ENCODE assay signal across 17 mouse cellular contexts in the genomic region with DNA sequence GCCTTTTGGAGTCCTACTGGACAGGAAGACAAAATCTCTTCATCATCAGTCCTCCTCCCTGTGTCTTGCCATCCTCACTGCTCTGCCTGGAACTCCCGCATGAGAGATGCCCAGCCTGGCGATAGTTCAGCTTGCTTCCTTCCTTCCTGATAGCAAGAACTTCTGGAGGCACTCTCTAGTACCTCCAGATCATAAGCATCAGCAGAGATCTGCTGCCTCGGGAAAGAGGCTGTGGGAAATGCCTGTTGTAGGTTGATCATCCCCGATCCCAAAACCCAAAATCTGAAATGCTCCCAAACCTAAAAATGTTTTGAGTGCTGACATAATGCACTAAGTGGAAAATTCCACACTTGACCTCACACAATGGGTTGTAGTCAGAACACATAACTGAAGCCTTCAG.
A peak's percentile ranks its signal among the peaks of the same experiment; 100 is the strongest.
DNase-seq lines count a peak whose midpoint lies in the region; ATAC-seq and TF ChIP-seq lines count a peak whose summit lies in the region.
"Had no signal": no experiment of that assay in that cellular context is flagged by ENCODE, and none has a peak within 500 bp of the region (broad histone marks: within the 10 kb centered on the region; RNA-seq: fewer than 3 reads in every experiment).

No protein-coding gene starts in this region.

- H3K36me3 ChIP-seq in embryonic facial prominence, embryonic 13.5 days = no peaks in the 10 kb centered on the region
- H3K36me3 ChIP-seq in embryonic facial prominence, embryonic 10.5 days (replicated peaks) = no peaks in the 10 kb centered on the region
- H3K36me3 ChIP-seq in hindbrain, embryonic 14.5 days (replicated peaks; ENCODE audit: control insufficient read depth, insufficient read depth) = no peaks in the 10 kb centered on the region; the same call in 1 of the 2 replicates
- H3K36me3 ChIP-seq: embryonic facial prominence, embryonic 15.5 days; forebrain, embryonic 15.5 days; heart, embryonic 12.5 days; hindbrain, embryonic 10.5 days; hindbrain, embryonic 15.5 days had no signal

- DNase-seq in cerebellum, adult 18-20 months = peak; percentile 42 to 43
- DNase-seq in cerebellum, postnatal 36 days = no peak
- DNase-seq in embryonic facial prominence, embryonic 10.5 days (ENCODE audit: low spot score) = no peak
- peak; percentile 22 for DNase-seq in Muller cell, postnatal 12 days (ENCODE audit: inconsistent ontology term)
- no peak for DNase-seq in hindbrain, embryonic 14.5 days (ENCODE audit: low spot score)
- DNase-seq: adrenal gland, adult 8-10 months; adrenal gland, postnatal 36 days; gastrocnemius, postnatal 14 days; kidney, adult 9 months had no signal

- 75% methylated on average over 4 of the region's 4 CpGs for WGBS in embryonic facial prominence, embryonic 13.5 days
- WGBS in embryonic facial prominence, embryonic 10.5 days = 86% methylated on average over 4 of the region's 4 CpGs
- WGBS in hindbrain, embryonic 14.5 days = 90% methylated on average over 4 of the region's 4 CpGs

- no peak for TF ChIP-seq CTCF in embryonic fibroblast, embryonic 13.5 days (IDR thresholded peaks at IDR 0.05; ENCODE audit: borderline replicate concordance, insufficient read depth, low read length)

- no peak for TF ChIP-seq POLR2A in embryonic fibroblast, embryonic 13.5 days (IDR thresholded peaks at IDR 0.05; ENCODE audit: low read depth, low read length)

- no peaks in the 10 kb centered on the region for H3K27me3 ChIP-seq in embryonic facial prominence, embryonic 13.5 days
- no peaks in the 10 kb centered on the region for H3K27me3 ChIP-seq in embryonic facial prominence, embryonic 10.5 days (replicated peaks; ENCODE audit: low read depth, poor library complexity, severe bottlenecking)
- H3K27me3 ChIP-seq in hindbrain, embryonic 14.5 days (ENCODE audit: control insufficient read depth, insufficient read depth, low read length) = no peaks in the 10 kb centered on the region
- H3K27me3 ChIP-seq: embryonic facial prominence, embryonic 15.5 days; forebrain, embryonic 15.5 days; heart, embryonic 12.5 days; hindbrain, embryonic 15.5 days had no signal

- H3K4me1 ChIP-seq in embryonic facial prominence, embryonic 13.5 days = peaks cover 22% of the 10 kb centered on the region
- H3K4me1 ChIP-seq in embryonic facial prominence, embryonic 10.5 days = peaks cover 16% of the 10 kb centered on the region
- H3K4me1 ChIP-seq in embryonic fibroblast, embryonic 13.5 days (ENCODE audit: control insufficient read depth, insufficient read depth, low read length) = peaks cover 13% of the 10 kb centered on the region
- H3K4me1 ChIP-seq in hindbrain, embryonic 14.5 days (replicated peaks; ENCODE audit: control insufficient read depth, insufficient read depth, low read length) = no peaks in the 10 kb centered on the region
- H3K4me1 ChIP-seq: forebrain, embryonic 15.5 days had no signal

- H3K4me3 ChIP-seq in embryonic facial prominence, embryonic 13.5 days = no peak overlapping the region
- no peak overlapping the region for H3K4me3 ChIP-seq in embryonic facial prominence, embryonic 10.5 days
- H3K4me3 ChIP-seq in embryonic fibroblast, embryonic 13.5 days (ENCODE audit: insufficient read depth, low read length) = no peak overlapping the region
- H3K4me3 ChIP-seq in hindbrain, embryonic 14.5 days (replicated peaks; ENCODE audit: low read length) = no peak overlapping the region
- H3K4me3 ChIP-seq: embryonic facial prominence, embryonic 15.5 days; forebrain, embryonic 15.5 days; heart, embryonic 12.5 days; hindbrain, embryonic 10.5 days; hindbrain, embryonic 15.5 days had no signal

- H3K4me2 ChIP-seq in embryonic facial prominence, embryonic 13.5 days = no peak overlapping the region
- no peak overlapping the region for H3K4me2 ChIP-seq in hindbrain, embryonic 14.5 days (replicated peaks)
- H3K4me2 ChIP-seq: embryonic facial prominence, embryonic 15.5 days; forebrain, embryonic 15.5 days; heart, embryonic 12.5 days; hindbrain, embryonic 15.5 days had no signal

- H3K27ac ChIP-seq in embryonic facial prominence, embryonic 13.5 days = peak overlapping the region; percentile 55
- H3K27ac ChIP-seq in embryonic facial prominence, embryonic 10.5 days (replicated peaks) = no peak overlapping the region
- peak overlapping the region; percentile 25; the same call in 1 of the 2 replicates for H3K27ac ChIP-seq in embryonic fibroblast, embryonic 13.5 days (ENCODE audit: insufficient read depth, low read length)
- no peak overlapping the region for H3K27ac ChIP-seq in hindbrain, embryonic 14.5 days
- H3K27ac ChIP-seq: forebrain, embryonic 15.5 days; hindbrain, embryonic 10.5 days; hindbrain, embryonic 15.5 days had no signal

- no peak for ATAC-seq in embryonic facial prominence, embryonic 13.5 days (ENCODE audit: insufficient number of reproducible peaks, insufficient read depth, low FRiP score, low TSS enrichment, low read depth)
- no peak for ATAC-seq in hindbrain, embryonic 14.5 days (ENCODE audit: low FRiP score)
- ATAC-seq: forebrain, embryonic 15.5 days; intestine, embryonic 16.5 days had no signal

- H3K9ac ChIP-seq in embryonic facial prominence, embryonic 13.5 days = no peak overlapping the region
- H3K9ac ChIP-seq in hindbrain, embryonic 14.5 days = no peak overlapping the region
- H3K9ac ChIP-seq: embryonic facial prominence, embryonic 15.5 days; forebrain, embryonic 15.5 days; heart, embryonic 12.5 days; hindbrain, embryonic 15.5 days had no signal

- no peaks in the 10 kb centered on the region for H3K9me3 ChIP-seq in embryonic facial prominence, embryonic 13.5 days
- H3K9me3 ChIP-seq in embryonic facial prominence, embryonic 10.5 days = no peaks in the 10 kb centered on the region
- H3K9me3 ChIP-seq in hindbrain, embryonic 14.5 days (ENCODE audit: control insufficient read depth, low read length) = no peaks in the 10 kb centered on the region
- H3K9me3 ChIP-seq: embryonic facial prominence, embryonic 15.5 days; forebrain, embryonic 15.5 days; heart, embryonic 12.5 days; hindbrain, embryonic 10.5 days; hindbrain, embryonic 15.5 days had no signal

Comparison
In these comparisons a context has a peak if more than half of its experiments do, and no peak if none do; other contexts are left out.
1. DNase-seq: peak in cerebellum, adult 18-20 months (2 of 2) and Muller cell, postnatal 12 days (single experiment); none in cerebellum, postnatal 36 days (0 of 2), embryonic facial prominence, embryonic 10.5 days (single experiment) and hindbrain, embryonic 14.5 days (single experiment).
2. H3K27ac ChIP-seq: peak in embryonic facial prominence, embryonic 13.5 days (single experiment) and embryonic fibroblast, embryonic 13.5 days (single experiment); none in embryonic facial prominence, embryonic 10.5 days (single experiment) and hindbrain, embryonic 14.5 days (single experiment).